Mouse (Mus musculus) megakaryocyte, embryonic 14.5 days (primary cell): ENCODE measurements around the gene Heatr9. TPM values are rescaled to one million over a fixed set of nuclear protein-coding genes. Genes with fewer than 3 reads are reported as not detected.

Experiments
- H3K27me3 ChIP-seq: replicated peaks from 2 replicates; pipeline ENCODE3; 2012; ENCODE audit warnings: inconsistent platforms
- H3K36me3 ChIP-seq: replicated peaks from 2 replicates; pipeline ENCODE3; 2012; ENCODE audit warnings: low read length, inconsistent platforms, mixed read lengths
- H3K4me1 ChIP-seq: 2 replicates; pipeline ENCODE4 v1.6.1; 2012; ENCODE audit warnings: inconsistent platforms
- H3K4me3 ChIP-seq: replicated peaks from 2 replicates; pipeline ENCODE3; 2012; ENCODE audit warnings: moderate library complexity, mild to moderate bottlenecking, inconsistent platforms
- H3K9me3 ChIP-seq: 2 replicates; pipeline ENCODE4 v1.6.1; 2012; ENCODE audit warnings: inconsistent platforms
- FLI1 ChIP-seq: IDR thresholded peaks from 2 replicates; pipeline ENCODE4 v1.6.1; 2012; ENCODE audit warnings: low read length, inconsistent platforms, mixed read lengths
- GATA1 ChIP-seq: IDR thresholded peaks from 3 replicates; pipeline ENCODE4 v1.6.1; 2012; ENCODE audit warnings: mixed read lengths, low read length, inconsistent platforms, borderline replicate concordance
- polyA plus RNA-seq: library from polyadenylated mRNA; stranded (reverse); fragments of >175 nt; gene quantifications from 2 replicates; pipeline ENCODE4 v1.2.3, GENCODE M21; 2012; ENCODE audit warnings: low replicate concordance; ENCODE audit not compliant: insufficient read depth

Heatr9 gene
- polyA plus RNA-seq, result not detected in 2 replicates

DNA sequence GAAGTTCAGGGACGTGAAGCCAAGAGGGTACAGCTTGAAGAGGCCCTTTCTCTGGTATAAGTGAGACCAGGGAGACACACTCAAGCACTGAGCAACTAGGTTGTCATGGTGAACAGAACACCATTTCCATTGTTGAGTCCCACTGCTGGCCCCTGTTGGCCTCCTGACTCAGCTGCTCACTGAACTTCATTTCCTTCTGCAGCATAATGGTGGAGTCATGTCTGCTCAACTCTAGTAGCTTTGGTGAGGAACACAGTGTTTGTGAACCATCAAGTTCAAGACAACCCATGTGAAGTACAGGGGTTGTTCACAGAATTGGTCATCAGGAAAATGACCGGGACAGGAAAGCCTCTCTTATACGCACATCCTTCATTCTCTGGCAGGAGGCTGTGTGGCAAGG is at the start of gene Heatr9:
Gene Heatr9, minus strand, starts transcription at position 101 of the 400 bp plus-strand sequence.
- H3K9me3 ChIP-seq, result no peaks in the 10 kb centered on the region
- peaks cover 14% of the 10 kb centered on the region for H3K27me3 ChIP-seq
- H3K4me3 ChIP-seq, result no peak within 1 kb of the TSS
- peaks cover 13% of the 10 kb centered on the region for H3K4me1 ChIP-seq
- H3K36me3 ChIP-seq, result no peaks in the 10 kb centered on the region
- no peak for TF ChIP-seq FLI1
- TF ChIP-seq GATA1, result no peak

DNA sequence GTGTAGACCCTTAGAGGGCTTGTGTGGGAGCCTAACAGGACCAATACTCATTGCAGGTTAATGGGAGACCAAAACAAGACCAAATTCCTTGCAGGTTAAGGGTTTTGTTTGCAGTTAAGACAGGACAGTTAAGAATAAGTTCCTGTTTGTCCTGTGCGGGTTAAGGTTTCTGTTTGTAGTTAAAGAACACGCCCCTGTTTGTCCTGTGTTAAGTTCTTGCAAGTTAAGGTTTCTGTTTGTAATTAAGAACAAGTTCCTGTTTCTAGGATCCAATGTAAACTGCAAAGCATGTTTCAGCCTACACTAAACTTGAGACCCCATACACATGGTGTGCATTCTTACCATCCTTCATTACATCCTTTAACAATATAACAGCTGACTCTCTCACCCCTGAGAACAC is 48.2 kb upstream of the Heatr9 start:
- Histone ChIP-seq H3K4me1 (peaks cover 63% of the 10 kb centered on the region), H3K4me3 (peak overlapping the region; percentile 77), H3K27me3 (peaks cover 19% of the 10 kb centered on the region), H3K36me3 (no peaks in the 10 kb centered on the region), H3K9me3 (no peaks in the 10 kb centered on the region)
- no peak for TF ChIP-seq GATA1
- no peak for TF ChIP-seq FLI1

DNA sequence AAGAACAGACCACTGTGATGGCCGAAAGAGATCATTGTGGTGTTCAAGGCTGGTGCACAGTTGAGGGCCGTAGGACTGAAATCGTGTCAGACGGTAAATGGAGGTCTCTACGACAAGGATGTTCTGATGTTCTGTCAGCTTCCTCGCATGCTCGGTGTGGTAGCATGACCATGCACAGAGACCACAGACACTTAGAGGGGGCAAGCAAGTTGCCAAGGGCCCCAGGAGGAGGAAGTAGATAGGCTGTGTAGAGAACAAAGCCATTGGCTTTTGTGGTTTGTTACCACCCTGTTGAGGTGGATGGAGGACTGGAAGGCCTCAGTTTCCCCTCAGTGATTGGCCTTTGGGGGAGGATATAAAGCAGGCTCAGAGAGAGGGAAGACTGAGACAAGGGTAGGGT is 47.3 kb upstream of the Heatr9 start:
- Histone ChIP-seq H3K9me3 (no peaks in the 10 kb centered on the region), H3K4me3 (peak overlapping the region; percentile 77), H3K4me1 (peaks cover 58% of the 10 kb centered on the region), H3K36me3 (no peaks in the 10 kb centered on the region), H3K27me3 (peaks cover 22% of the 10 kb centered on the region)
- TF ChIP-seq FLI1 (0 out of 2 replicates have a peak, but pooled peaks have one; percentile 23), GATA1 (0 out of 3 replicates have a peak, but pooled peaks have one; percentile 21)

DNA sequence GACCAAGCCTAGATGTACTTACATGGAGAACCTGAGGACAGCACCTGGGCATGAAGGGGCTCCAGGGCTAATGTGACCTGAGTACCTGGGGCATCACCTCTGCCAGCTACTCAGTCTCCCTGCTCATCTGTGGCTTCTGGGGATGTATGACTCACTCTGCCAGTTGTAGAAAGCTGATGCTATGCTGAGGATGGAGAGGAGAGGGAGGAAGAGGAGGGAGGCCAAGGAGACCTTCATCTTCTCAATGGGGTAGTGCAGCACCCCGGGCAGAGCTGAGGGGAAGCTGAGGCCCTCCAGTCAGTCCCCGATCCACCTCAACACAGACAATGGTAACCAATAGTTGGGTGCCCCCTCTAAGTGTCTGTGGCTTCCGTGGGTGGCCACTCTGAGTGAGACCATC is 46.8 kb upstream of the Heatr9 start:
- Histone ChIP-seq H3K27me3 (peaks cover 22% of the 10 kb centered on the region), H3K9me3 (no peaks in the 10 kb centered on the region), H3K4me3 (peak overlapping the region; percentile 77), H3K4me1 (peaks cover 60% of the 10 kb centered on the region), H3K36me3 (no peaks in the 10 kb centered on the region)
- TF ChIP-seq GATA1, result no peak
- TF ChIP-seq FLI1, result no peak

DNA sequence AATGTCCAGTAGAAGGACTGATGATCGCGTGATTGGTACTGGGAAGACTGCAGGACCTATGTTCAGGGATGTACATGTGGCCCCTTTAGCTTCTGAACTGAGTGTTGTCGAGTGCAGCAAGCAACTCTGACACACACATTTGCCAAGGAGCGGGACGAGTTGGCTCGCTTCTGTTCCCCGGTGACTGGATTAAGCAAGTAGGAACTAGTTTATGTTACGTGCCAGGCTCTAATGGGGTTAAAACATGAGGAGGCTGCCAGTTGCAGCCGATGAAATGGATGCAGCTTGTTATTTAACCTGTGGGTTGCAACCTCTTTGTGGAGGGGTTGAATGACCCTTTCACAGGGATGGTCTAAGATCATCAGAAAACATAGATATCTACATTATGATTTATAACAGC is 46.1 kb upstream of the Heatr9 start:
- H3K4me1 ChIP-seq, result peaks cover 64% of the 10 kb centered on the region
- no peaks in the 10 kb centered on the region for H3K36me3 ChIP-seq
- peaks cover 23% of the 10 kb centered on the region for H3K27me3 ChIP-seq
- no peak overlapping the region for H3K4me3 ChIP-seq
- no peaks in the 10 kb centered on the region for H3K9me3 ChIP-seq
- TF ChIP-seq GATA1 (no peak), FLI1 (no peak)

DNA sequence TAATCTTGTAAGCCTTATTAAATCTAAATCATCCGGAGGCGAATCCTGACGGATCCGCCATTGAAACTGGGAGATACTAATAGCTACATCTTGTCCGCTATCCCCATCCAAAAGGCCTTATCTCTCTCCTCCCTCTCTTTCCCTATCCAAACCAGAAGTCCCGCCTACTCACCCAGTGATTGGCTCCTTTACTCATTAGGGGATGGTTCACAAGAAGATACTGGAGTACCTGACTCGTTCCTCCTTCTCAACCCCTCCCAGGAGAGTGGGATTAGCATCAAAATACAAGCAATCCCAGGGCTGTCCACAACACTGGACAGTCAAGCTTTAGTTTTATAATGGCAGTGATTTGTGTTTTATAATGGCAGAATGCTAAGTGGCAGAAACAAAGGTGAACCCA is 45.3 kb upstream of the Heatr9 start:
- Histone ChIP-seq H3K27me3 (peaks cover 30% of the 10 kb centered on the region), H3K4me3 (no peak overlapping the region), H3K9me3 (no peaks in the 10 kb centered on the region), H3K36me3 (no peaks in the 10 kb centered on the region), H3K4me1 (peaks cover 63% of the 10 kb centered on the region)
- no peak for TF ChIP-seq GATA1
- TF ChIP-seq FLI1, result no peak

DNA sequence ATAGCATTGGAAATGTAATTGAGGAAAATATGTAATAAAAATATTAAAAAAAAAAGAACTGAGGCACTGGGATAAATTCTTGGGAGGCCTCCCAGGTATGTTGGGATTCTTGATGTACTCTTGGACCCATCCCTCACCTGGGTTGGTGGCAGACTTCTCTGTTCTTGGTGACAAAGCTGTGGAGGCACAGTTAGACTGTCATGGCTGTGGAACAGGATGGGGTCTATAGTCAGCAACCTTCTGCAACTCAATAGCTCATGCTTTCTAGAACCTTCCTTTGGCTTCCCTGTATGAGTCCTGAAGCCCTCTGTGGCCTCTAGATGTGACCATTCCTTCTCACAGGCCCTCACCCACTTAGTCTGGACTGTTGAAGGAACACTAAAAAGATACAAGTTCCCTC is 44.6 kb upstream of the Heatr9 start:
- Histone ChIP-seq H3K4me3 (no peak overlapping the region), H3K9me3 (no peaks in the 10 kb centered on the region), H3K4me1 (peaks cover 58% of the 10 kb centered on the region), H3K27me3 (peaks cover 33% of the 10 kb centered on the region), H3K36me3 (no peaks in the 10 kb centered on the region)
- TF ChIP-seq FLI1, result no peak
- TF ChIP-seq GATA1, result no peak

DNA sequence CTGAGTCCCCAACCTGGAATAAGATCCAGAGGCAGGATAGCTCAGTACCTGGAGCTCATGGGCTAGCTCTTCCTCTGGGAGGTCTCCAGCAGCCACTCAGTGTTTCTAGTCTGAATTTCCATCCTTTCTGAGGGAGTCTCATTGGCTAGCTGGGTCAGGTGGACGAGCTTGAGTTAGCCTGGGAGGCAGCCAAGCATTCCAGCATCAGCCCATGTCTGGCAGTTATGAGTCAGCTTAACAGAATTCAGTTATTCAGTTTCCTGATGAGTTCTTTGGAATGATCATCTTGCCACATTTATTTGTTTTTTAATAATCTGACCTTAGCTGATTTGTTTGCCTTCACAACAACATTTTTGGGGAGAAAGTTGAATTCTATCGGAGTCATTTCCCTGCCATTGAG is 41.8 kb upstream of the Heatr9 start:
- Histone ChIP-seq H3K9me3 (no peaks in the 10 kb centered on the region), H3K4me1 (peaks cover 41% of the 10 kb centered on the region), H3K27me3 (peaks cover 39% of the 10 kb centered on the region), H3K36me3 (no peaks in the 10 kb centered on the region), H3K4me3 (no peak overlapping the region)
- TF ChIP-seq FLI1, result no peak
- no peak for TF ChIP-seq GATA1

DNA sequence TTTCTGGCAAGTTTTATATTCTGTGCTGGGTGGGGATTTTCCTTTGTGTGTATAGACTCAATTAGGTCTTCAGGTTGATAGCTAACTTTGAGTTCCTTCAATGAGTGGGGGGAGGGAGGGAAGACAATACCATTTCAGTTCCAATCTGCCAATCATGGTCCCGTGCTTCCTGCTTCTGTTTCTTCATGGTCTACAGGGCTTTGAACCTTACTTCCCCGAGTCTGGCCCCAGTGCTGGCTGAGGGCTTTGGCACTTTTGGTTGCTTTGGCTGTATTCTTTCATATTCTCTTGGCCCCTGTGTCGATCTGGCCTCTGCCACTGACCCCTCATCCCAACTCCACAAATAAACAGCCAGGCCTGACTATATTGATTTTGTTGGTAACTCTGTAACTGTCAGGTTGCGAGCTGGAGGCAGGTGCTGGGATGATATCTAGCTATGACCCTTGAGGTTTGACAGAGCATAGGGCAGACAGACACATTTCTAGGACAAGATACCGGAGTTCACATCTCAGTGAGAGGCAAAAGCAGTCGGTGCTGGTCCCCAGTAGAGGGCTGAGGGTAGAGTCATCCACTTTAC is 40.4 kb upstream of the Heatr9 start:
- no peaks in the 10 kb centered on the region for H3K36me3 ChIP-seq
- H3K27me3 ChIP-seq, result peaks cover 43% of the 10 kb centered on the region
- no peak overlapping the region for H3K4me3 ChIP-seq
- peaks cover 40% of the 10 kb centered on the region for H3K4me1 ChIP-seq
- TF ChIP-seq FLI1, result no peak
- no peak for TF ChIP-seq GATA1
- no peaks in the 10 kb centered on the region for H3K9me3 ChIP-seq

DNA sequence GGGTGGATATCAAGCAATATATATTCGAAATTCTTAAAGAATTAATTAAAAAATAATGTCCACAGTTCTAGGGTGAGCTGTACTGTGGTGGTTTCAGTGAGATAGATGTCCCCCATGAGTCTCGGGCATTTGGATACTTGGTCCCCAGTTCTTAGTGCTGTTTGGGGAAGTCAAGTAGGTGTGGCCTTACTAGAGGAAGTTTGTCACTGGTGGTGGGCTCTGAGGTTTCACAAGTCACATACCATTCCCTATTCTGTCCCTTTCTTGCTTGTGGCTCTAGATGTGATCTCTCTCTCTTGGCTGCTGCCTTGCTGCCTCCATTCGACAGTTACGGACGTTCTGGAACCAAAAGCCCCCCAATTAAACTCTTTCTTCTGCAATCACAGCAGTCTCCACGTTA is 38.4 kb upstream of the Heatr9 start:
- peaks cover 45% of the 10 kb centered on the region for H3K4me1 ChIP-seq
- no peaks in the 10 kb centered on the region for H3K36me3 ChIP-seq
- H3K9me3 ChIP-seq, result no peaks in the 10 kb centered on the region
- TF ChIP-seq FLI1, result no peak
- TF ChIP-seq GATA1, result no peak
- H3K4me3 ChIP-seq, result no peak overlapping the region
- H3K27me3 ChIP-seq, result peaks cover 42% of the 10 kb centered on the region
